Mouse (Mus musculus) testis, adult 2 months (tissue): ENCODE measurements around the gene Gsk3b. TPM values are rescaled to one million over a fixed set of nuclear protein-coding genes. Genes with fewer than 3 reads are reported as not detected.
"Not testable (repeated sequence)": the region's sequence is repeated elsewhere in the genome, so short reads cannot be mapped to it uniquely, and the experiment has no call there.

Source experiments
- H3K27ac ChIP-seq: fragments of 200-500 bp; 2 replicates; pipeline ENCODE4 v1.5.1; 2012; ENCODE audit warnings: low read depth, low read length; ENCODE audit not compliant: control insufficient read depth, insufficient read depth
- H3K27me3 ChIP-seq: fragments of 200-500 bp; 2 replicates; pipeline ENCODE4 v1.6.1; 2012; ENCODE audit warnings: mild to moderate bottlenecking, low read length, moderate library complexity; ENCODE audit not compliant: control insufficient read depth, insufficient read depth
- H3K36me3 ChIP-seq: fragments of 200-500 bp; 2 replicates; pipeline ENCODE4 v1.6.1; 2012; ENCODE audit warnings: mild to moderate bottlenecking, low read length; ENCODE audit not compliant: control insufficient read depth, insufficient read depth
- H3K4me1 ChIP-seq: fragments of 200-500 bp; 2 replicates; pipeline ENCODE4 v1.6.1; 2012; ENCODE audit warnings: low read length; ENCODE audit not compliant: control insufficient read depth, insufficient read depth
- H3K4me3 ChIP-seq: fragments of 200-500 bp; 2 replicates; pipeline ENCODE4 v1.5.1; 2012; ENCODE audit warnings: low read depth, mild to moderate bottlenecking, low read length, moderate library complexity, mixed read lengths; ENCODE audit not compliant: control insufficient read depth
- CTCF ChIP-seq: fragments of 200-500 bp; IDR thresholded peaks from 2 replicates; pipeline ENCODE4 v1.5.1; 2012; ENCODE audit warnings: low read depth, mild to moderate bottlenecking, inconsistent platforms, low read length, moderate library complexity; ENCODE audit not compliant: control insufficient read depth, insufficient read depth, insufficient replicate concordance
- POLR2A ChIP-seq: fragments of 200-500 bp; IDR thresholded peaks from 2 replicates; pipeline ENCODE4 v1.6.1; 2012; ENCODE audit warnings: low read depth, mild to moderate bottlenecking, inconsistent platforms, low read length, moderate library complexity; ENCODE audit not compliant: control insufficient read depth
- polyA plus RNA-seq: library from polyadenylated mRNA; depleted of rRNA; stranded (reverse); fragments of >200 nt; gene quantifications from 2 replicates; pipeline ENCODE4 v1.2.3, GENCODE M21; 2012

Gsk3b gene
- polyA plus RNA-seq, 1 experiment = 129 TPM

GRCm38 (mm10) chr16:38106542-38106941 lies 17.7 kb downstream of the Gsk3b start:
- H3K27me3 ChIP-seq = no peaks in the 10 kb centered on the region
- H3K27ac ChIP-seq = no peak overlapping the region
- H3K4me3 ChIP-seq = no peak overlapping the region
- H3K4me1 ChIP-seq = peaks cover 2% of the 10 kb centered on the region; the same call in 1 of the 2 replicates
- no peaks in the 10 kb centered on the region for H3K36me3 ChIP-seq
- TF ChIP-seq CTCF (no peak), POLR2A (no peak)

- no peaks in the 10 kb centered on the region for H3K36me3 ChIP-seq
- no peaks in the 10 kb centered on the region for H3K27me3 ChIP-seq
- H3K27ac ChIP-seq = no peak overlapping the region
- TF ChIP-seq CTCF (no peak), POLR2A (no peak)
- peaks cover 2% of the 10 kb centered on the region; the same call in 1 of the 2 replicates for H3K4me1 ChIP-seq
- no peak overlapping the region for H3K4me3 ChIP-seq
Observed at GRCm38 (mm10) chr16:38110001-38110400, 21.2 kb downstream of the Gsk3b start.

- TF ChIP-seq POLR2A (no peak), CTCF (no peak)
Observed at GRCm38 (mm10) chr16:38110575-38110974, 21.8 kb downstream of the Gsk3b start.

GRCm38 (mm10) chr16:38114074-38114473 lies 25.3 kb downstream of the Gsk3b start:
- Histone ChIP-seq H3K4me1 (peaks cover 2% of the 10 kb centered on the region; the same call in 1 of the 2 replicates), H3K36me3 (no peaks in the 10 kb centered on the region), H3K27me3 (no peaks in the 10 kb centered on the region), H3K4me3 (no peak overlapping the region), H3K27ac (no peak overlapping the region)
- TF ChIP-seq POLR2A = no peak
- TF ChIP-seq CTCF = no peak

More at GRCm38 (mm10) chr16:38110575-38110974, 21.8 kb downstream of the Gsk3b start:
- H3K27ac ChIP-seq = no peak overlapping the region
- H3K36me3 ChIP-seq = no peaks in the 10 kb centered on the region
- no peak overlapping the region for H3K4me3 ChIP-seq
- H3K4me1 ChIP-seq = peaks cover 2% of the 10 kb centered on the region; the same call in 1 of the 2 replicates
- H3K27me3 ChIP-seq = no peaks in the 10 kb centered on the region

GRCm38 (mm10) chr16:38117909-38118308 lies 29.1 kb downstream of the Gsk3b start:
- not testable (repeated sequence) for H3K4me3 ChIP-seq, H3K4me1 ChIP-seq, H3K27me3 ChIP-seq, H3K27ac ChIP-seq, H3K36me3 ChIP-seq

- TF ChIP-seq CTCF (no peak), POLR2A (no peak)
- Histone ChIP-seq H3K27me3 (no peaks in the 10 kb centered on the region), H3K4me3 (no peak overlapping the region), H3K36me3 (no peaks in the 10 kb centered on the region), H3K27ac (no peak overlapping the region), H3K4me1 (no peaks in the 10 kb centered on the region)
Observed at GRCm38 (mm10) chr16:38118723-38119122, 29.9 kb downstream of the Gsk3b start.

GRCm38 (mm10) chr16:38119286-38119685 lies 30.5 kb downstream of the Gsk3b start:
- TF ChIP-seq POLR2A = no peak
- no peak for TF ChIP-seq CTCF
- Histone ChIP-seq H3K4me3 (no peak overlapping the region), H3K36me3 (no peaks in the 10 kb centered on the region), H3K4me1 (no peaks in the 10 kb centered on the region), H3K27me3 (no peaks in the 10 kb centered on the region), H3K27ac (no peak overlapping the region)

GRCm38 (mm10) chr16:38129171-38129570 lies 40.4 kb downstream of the Gsk3b start:
- Histone ChIP-seq H3K27me3 (no peaks in the 10 kb centered on the region), H3K4me3 (no peak overlapping the region), H3K4me1 (peaks cover 2% of the 10 kb centered on the region; the same call in 1 of the 2 replicates), H3K27ac (no peak overlapping the region), H3K36me3 (no peaks in the 10 kb centered on the region)
- TF ChIP-seq POLR2A (no peak), CTCF (no peak)
